Mouse (Mus musculus): ENCODE data around the gene Tas2r126. TPM values are rescaled to one million over a fixed set of nuclear protein-coding genes. Genes with fewer than 3 reads are reported as not detected.
"Not testable (repeated sequence)": the region's sequence is repeated elsewhere in the genome, so short reads cannot be mapped to it uniquely, and the experiment has no call there.

Gene Tas2r126
- not detected for total RNA-seq (2021)

GRCm38 (mm10) chr6:42434446-42434845 is at the start of gene Tas2r126:
Gene Tas2r126, plus strand, starts transcription at chr6:42434535.
- DNase-seq: peak; percentile 9 to 12
- intact Hi-C loops (cut with DNase I): no loop called here

- intact Hi-C loops (cut with DNase I): no loop called here
- DNase-seq: no peak
Observed at GRCm38 (mm10) chr6:42385635-42386034, 48.7 kb upstream of the Tas2r126 start.

- DNase-seq: no peak
- intact Hi-C loops (cut with DNase I): no loop called here
Observed at GRCm38 (mm10) chr6:42391796-42392330, 42.5 kb upstream of the Tas2r126 start.

GRCm38 (mm10) chr6:42395960-42396809 is 38.1 kb upstream of the Tas2r126 start:
- DNase-seq: peak; percentile 94
- intact Hi-C loops (cut with DNase I): no loop called here

GRCm38 (mm10) chr6:42397041-42397657 is 37.2 kb upstream of the Tas2r126 start:
- peak in 1 of 2 experiments; percentile 14 for DNase-seq
- intact Hi-C loops (cut with DNase I): no loop called here

GRCm38 (mm10) chr6:42398285-42398684 is 36.0 kb upstream of the Tas2r126 start:
- no peak for DNase-seq
- intact Hi-C loops (cut with DNase I): no loop called here

- intact Hi-C loops (cut with DNase I): no loop called here
- DNase-seq: no peak
Observed at GRCm38 (mm10) chr6:42398998-42399397, 35.3 kb upstream of the Tas2r126 start.

- DNase-seq: no peak
- intact Hi-C loops (cut with DNase I): no loop called here
Observed at GRCm38 (mm10) chr6:42399938-42400337, 34.4 kb upstream of the Tas2r126 start, which contains the start of gene Tas2r143. Gene Tas2r143, plus strand, starts transcription at chr6:42400238.

GRCm38 (mm10) chr6:42405134-42405533 is 29.2 kb upstream of the Tas2r126 start, which contains the start of gene Tas2r135:
Gene Tas2r135, plus strand, starts transcription at chr6:42405434.
- intact Hi-C loops (cut with DNase I): no loop called here
- no peak for DNase-seq

- intact Hi-C loops (cut with DNase I): no loop called here
- DNase-seq: no peak
Observed at GRCm38 (mm10) chr6:42419443-42419842, 14.9 kb upstream of the Tas2r126 start.

- intact Hi-C loops (cut with DNase I): no loop called here
Observed at GRCm38 (mm10) chr6:42421439-42421838, 12.9 kb upstream of the Tas2r126 start.

GRCm38 (mm10) chr6:42424472-42424871 is 9.9 kb upstream of the Tas2r126 start:
- DNase-seq: no peak
- intact Hi-C loops (cut with DNase I): no loop called here

More at GRCm38 (mm10) chr6:42421439-42421838, 12.9 kb upstream of the Tas2r126 start:
- no peak for DNase-seq

GRCm38 (mm10) chr6:42426337-42426736 is 8.0 kb upstream of the Tas2r126 start:
- no peak for DNase-seq
- intact Hi-C loops (cut with DNase I): no loop called here

- intact Hi-C loops (cut with DNase I): no loop called here
- DNase-seq: peak; percentile 30
Observed at GRCm38 (mm10) chr6:42433554-42433953, 781 bp upstream of the Tas2r126 start.

GRCm38 (mm10) chr6:42435490-42435889 is 1.2 kb downstream of the Tas2r126 start:
- no peak for DNase-seq
- intact Hi-C loops (cut with DNase I): no loop called here

- DNase-seq: no peak
- intact Hi-C loops (cut with DNase I): no loop called here
Observed at GRCm38 (mm10) chr6:42441395-42441794, 7.1 kb downstream of the Tas2r126 start.

- intact Hi-C loops (cut with DNase I): no loop called here
- no peak for DNase-seq
Observed at GRCm38 (mm10) chr6:42444491-42444890, 10.2 kb downstream of the Tas2r126 start.

- intact Hi-C loops (cut with DNase I): no loop called here
Observed at GRCm38 (mm10) chr6:42447381-42447780, 13.0 kb downstream of the Tas2r126 start.

GRCm38 (mm10) chr6:42465096-42465495 is 30.8 kb downstream of the Tas2r126 start, which contains the start of gene Olfr458:
Gene Olfr458, minus strand, starts transcription at chr6:42465196.
- DNase-seq: no peak
- intact Hi-C loops (cut with DNase I): no loop called here

More at GRCm38 (mm10) chr6:42447381-42447780, 13.0 kb downstream of the Tas2r126 start:
- DNase-seq: no peak

GRCm38 (mm10) chr6:42470542-42470941 is 36.2 kb downstream of the Tas2r126 start:
- intact Hi-C loops (cut with DNase I): no loop called here
- no peak for DNase-seq

GRCm38 (mm10) chr6:42471298-42471697 is 37.0 kb downstream of the Tas2r126 start:
- intact Hi-C loops (cut with DNase I): not testable (repeated sequence)

More at GRCm38 (mm10) chr6:42471298-42471697, 37.0 kb downstream of the Tas2r126 start:
- not testable (repeated sequence) for DNase-seq
